ENCODE assay signal across 8 mouse cellular contexts in the genomic region with DNA sequence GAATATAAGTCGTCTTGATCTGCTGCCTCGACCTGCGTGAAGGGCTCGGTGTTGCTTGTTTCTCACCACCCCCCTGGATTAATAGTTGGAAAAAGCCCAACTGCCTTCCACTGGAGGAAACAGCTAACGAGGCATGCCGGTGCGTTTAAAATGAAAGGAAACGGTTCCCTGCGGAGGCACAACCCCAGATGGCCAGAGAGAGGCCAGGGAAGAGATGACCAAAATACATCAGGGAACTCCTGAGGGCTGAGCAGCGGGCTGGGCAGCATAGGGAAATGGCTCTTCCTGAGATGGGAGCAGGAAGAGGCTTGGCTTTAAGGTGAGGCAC.
DNase-seq lines count a peak whose midpoint lies in the region; ATAC-seq and TF ChIP-seq lines count a peak whose summit lies in the region.

No protein-coding gene starts in this region.

- peak overlapping the region; percentile 21; the same call in 1 of the 2 replicates for H3K4me2 ChIP-seq in heart, postnatal 0 days (ENCODE audit: low read depth, low read length)

- no peaks in the 10 kb centered on the region for H3K9me3 ChIP-seq in heart, postnatal 0 days (replicated peaks; ENCODE audit: control insufficient read depth, low read length)

- peaks cover 9% of the 10 kb centered on the region for H3K4me1 ChIP-seq in heart, postnatal 0 days (ENCODE audit: control insufficient read depth, insufficient read depth)

- no peaks in the 10 kb centered on the region for H3K27me3 ChIP-seq in heart, postnatal 0 days (ENCODE audit: control insufficient read depth, insufficient read depth, low read length)

- TF ChIP-seq EP300 in heart, postnatal 0 days (IDR thresholded peaks at IDR 0.05; ENCODE audit: low read depth): no peak

- ATAC-seq in heart, postnatal 0 days (ENCODE audit: insufficient read depth, low read depth): peak; percentile 49; the same call in 1 of the 2 replicates

- H3K4me3 ChIP-seq in heart, postnatal 0 days (ENCODE audit: low read depth, low read length): 0 out of 2 replicates have a peak overlapping the region, but pooled peaks have one; percentile 0

- no peak overlapping the region for H3K9ac ChIP-seq in heart, postnatal 0 days (replicated peaks; ENCODE audit: low read depth, low read length)

- no peak for TF ChIP-seq CTCF in heart, postnatal 0 days (IDR thresholded peaks at IDR 0.05; ENCODE audit: low read depth)

- H3K27ac ChIP-seq in heart, postnatal 0 days (ENCODE audit: low read depth): peak overlapping the region; percentile 2; the same call in 1 of the 2 replicates

- 26% methylated on average over 10 of the region's 10 CpGs for WGBS in heart, postnatal 0 days

- no peaks in the 10 kb centered on the region for H3K36me3 ChIP-seq in heart, postnatal 0 days (replicated peaks; ENCODE audit: control insufficient read depth, insufficient read depth, low read length)

- peak; percentile 43 for DNase-seq in kidney, adult 18-20 months
- DNase-seq in kidney, adult 11 months: no peak
- peak; percentile 11 for DNase-seq in embryo, embryonic 11.5 days (ENCODE audit: low read depth, low spot score)
- DNase-seq in heart, postnatal 0 days (ENCODE audit: low spot score): no peak
- DNase-seq in mesoderm, embryonic 11.5 days (ENCODE audit: low read depth, low spot score): peak; percentile 39
- DNase-seq in urinary bladder, postnatal 10 days (ENCODE audit: low spot score): no peak
- no peak for DNase-seq in urinary bladder, adult 18-20 months (ENCODE audit: low spot score in 2 of 2)
- no peak for DNase-seq in lung, adult 18-20 months

Comparison
In these comparisons a context has a peak if more than half of its experiments do, and no peak if none do; other contexts are left out.
1. DNase-seq: peak in kidney, adult 18-20 months (single experiment), embryo, embryonic 11.5 days (single experiment) and mesoderm, embryonic 11.5 days (single experiment); none in kidney, adult 11 months (single experiment), heart, postnatal 0 days (single experiment), urinary bladder, postnatal 10 days (single experiment), urinary bladder, adult 18-20 months (0 of 2) and lung, adult 18-20 months (0 of 2).